Mouse (Mus musculus) C3H10T1/2 (cell line): ENCODE data around the gene Pebp1. TPM values are rescaled to one million over a fixed set of nuclear protein-coding genes. Genes with fewer than 3 reads are reported as not detected.

Source experiments
- polyA plus RNA-seq, 2 experiments: library from polyadenylated mRNA; unstranded; fragments of >200 nt; fragmentation: generic; extraction: Trizol; gene quantifications; one replicate each; pipeline ENCODE4 v1.2.1; 2012; ENCODE audit warnings: missing spikeins in 2 of 2

Pebp1 gene
- 100 to 1,000 TPM; 658 to 737 TPM for polyA plus RNA-seq

GRCm38 (mm10) chr5:117286831-117287822, at the start of gene Pebp1:
TSS of gene Pebp1 (minus strand) at chr5:117287625.

GRCm38 (mm10) chr5:117318741-117319629, 31.6 kb upstream of the Pebp1 start, which contains the start of gene Vsig10:
TSS of gene Vsig10 (plus strand) at chr5:117319083.

Other genes with a start within 250 kb of the Pebp1 start
- 10 to 100 TPM; 52.7 to 70.9 TPM for gene Suds3, start 171.5 kb downstream of the Pebp1 start, polyA plus RNA-seq
- gene Taok3, start 167.5 kb downstream of the Pebp1 start, polyA plus RNA-seq = 1 to 10 TPM; 1.5 to 7.2 TPM
- gene Vsig10, start 31.5 kb upstream of the Pebp1 start, polyA plus RNA-seq = 10 to 100 TPM in 1 of 2 experiments, 1 to 10 TPM in 1; 3.3 to 10.4 TPM
- 10 to 100 TPM; 56.8 to 60.3 TPM for gene Wsb2, start 69.7 kb upstream of the Pebp1 start, polyA plus RNA-seq
- 10 to 100 TPM; 29.3 to 46.4 TPM for gene Rfc5, start 101.4 kb upstream of the Pebp1 start, polyA plus RNA-seq
- not detected for gene Ksr2, start 126.4 kb upstream of the Pebp1 start, polyA plus RNA-seq